Mouse (Mus musculus) left cerebral cortex, postnatal 14 days (tissue): ENCODE measurements around the gene Prr11. TPM values are rescaled to one million over a fixed set of nuclear protein-coding genes. Genes with fewer than 3 reads are reported as not detected.

ENCODE experiments used
- DNase-seq, 2 experiments: peaks; one replicate each; pipeline ENCODE4 v3.0.0; 2021 to 2022; ENCODE audit warnings: low spot score in 2 of 2, mixed read lengths in 1 of 2
- intact Hi-C: fragments of 180-260 bp; cut with DNase I; formaldehyde crosslinking; loops from one replicate; pipeline ENCODE4 v1.15.1; 2025
- long read RNA-seq, 2 experiments: library from polyadenylated mRNA; stranded (forward); transcript quantifications; one replicate each; pipeline ENCODE4 v2.0.0; 2021
- total RNA-seq, 2 experiments: library from RNA; stranded (reverse); gene quantifications; 2 replicates each; pipeline ENCODE4 v1.2.3; 2021

Gene Prr11
- under 1 TPM; 0.53 to 0.75 TPM for total RNA-seq
- long read RNA-seq, experiment 1, result 0 reads
- long read RNA-seq, experiment 2, partial matches to known transcripts, result 0 of 1 reads
- long read RNA-seq, experiment 2, other reads (novel, unspliced or antisense), result 1 of 1 reads

DNA sequence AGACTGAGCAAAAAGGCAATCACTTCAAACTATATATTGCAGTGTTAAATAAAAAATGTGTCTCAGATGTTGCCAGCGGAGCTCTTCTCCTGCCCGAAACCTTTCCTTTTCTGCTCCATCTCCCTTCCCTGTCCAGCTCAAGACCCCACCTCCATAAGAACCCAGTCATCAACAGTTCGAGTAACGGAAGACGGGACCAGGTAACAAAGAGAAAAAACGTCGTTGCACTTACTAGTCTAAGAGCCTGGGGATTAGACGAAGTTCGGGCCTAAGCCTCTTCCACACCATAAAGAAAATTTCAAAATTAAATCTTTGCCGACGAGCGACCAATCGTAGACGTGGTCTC is at the start of gene Prr11:
TSS of gene Prr11 (minus strand) at position 300 of the 346 bp plus-strand sequence.
- intact Hi-C loops, result no loop called here
- DNase-seq, result no peak

GRCm38 (mm10) chr11:87158012-87158411 is 49.5 kb upstream of the Prr11 start:
- intact Hi-C loops, result no loop called here
- no peak for DNase-seq

GRCm38 (mm10) chr11:87136233-87136632 is 27.7 kb upstream of the Prr11 start:
- intact Hi-C loops, result no loop called here
- DNase-seq, result peak; percentile 4 to 18

GRCm38 (mm10) chr11:87126824-87127816 is 18.6 kb upstream of the Prr11 start, which contains the start of gene Trim37:
TSS of gene Trim37 (plus strand) at chr11:87127077.
- peak; percentile 91 to 92 for DNase-seq
- intact Hi-C loops, result no loop called here

DNA sequence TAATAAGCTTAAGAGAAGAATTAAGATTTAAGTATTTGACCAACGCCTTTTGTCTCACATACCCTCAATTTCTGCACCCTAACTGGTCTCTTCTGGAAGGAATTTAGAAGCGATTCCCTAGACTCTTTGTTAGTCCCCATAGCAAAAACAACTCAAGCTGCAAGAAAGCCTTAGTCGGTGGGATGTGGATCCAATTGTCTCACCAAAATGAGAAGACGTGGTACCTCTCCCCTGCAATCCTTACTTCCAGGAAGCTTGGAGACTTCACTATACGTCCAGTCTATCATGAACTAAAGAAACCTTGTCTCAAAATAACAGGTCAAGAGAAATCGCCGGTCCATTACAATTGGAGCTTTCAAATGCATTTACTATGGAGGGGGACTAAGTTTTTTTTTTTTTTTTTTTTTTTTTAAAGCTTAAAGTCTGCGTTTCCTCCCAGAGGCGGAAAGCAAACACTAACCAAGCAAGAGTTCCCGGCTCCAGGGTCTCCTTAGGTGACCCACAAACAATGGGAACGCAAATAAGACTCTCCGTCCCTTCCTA is 17.8 kb upstream of the Prr11 start:
- DNase-seq, result no peak
- intact Hi-C loops, result no loop called here

GRCm38 (mm10) chr11:87125562-87125961 is 17.1 kb upstream of the Prr11 start:
- DNase-seq, result no peak
- intact Hi-C loops, result no loop called here

DNA sequence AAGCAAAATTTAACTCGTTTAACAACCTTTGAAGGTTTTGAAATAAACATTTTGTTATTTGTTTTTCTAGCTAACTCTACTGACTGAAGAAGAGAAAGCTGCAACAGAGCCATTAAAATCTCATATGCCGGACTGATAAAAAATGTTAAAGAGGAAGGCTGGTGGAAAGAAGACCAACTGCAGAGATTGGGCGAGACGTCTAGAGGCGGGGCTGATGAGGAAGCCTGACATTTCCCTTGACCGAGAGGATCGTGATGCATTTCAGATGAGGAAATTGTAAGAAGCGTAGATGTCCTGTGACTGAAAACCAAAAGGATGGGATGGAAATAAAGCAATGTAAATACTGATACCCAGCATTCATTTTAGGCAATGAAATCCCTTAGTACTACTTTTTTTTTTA is 13.4 kb upstream of the Prr11 start:
- no peak for DNase-seq
- intact Hi-C loops, result no loop called here

- no peak for DNase-seq
- intact Hi-C loops, result no loop called here
These were observed 1.8 kb upstream of the Prr11 start for GRCm38 (mm10) chr11:87110172-87110909.

DNA sequence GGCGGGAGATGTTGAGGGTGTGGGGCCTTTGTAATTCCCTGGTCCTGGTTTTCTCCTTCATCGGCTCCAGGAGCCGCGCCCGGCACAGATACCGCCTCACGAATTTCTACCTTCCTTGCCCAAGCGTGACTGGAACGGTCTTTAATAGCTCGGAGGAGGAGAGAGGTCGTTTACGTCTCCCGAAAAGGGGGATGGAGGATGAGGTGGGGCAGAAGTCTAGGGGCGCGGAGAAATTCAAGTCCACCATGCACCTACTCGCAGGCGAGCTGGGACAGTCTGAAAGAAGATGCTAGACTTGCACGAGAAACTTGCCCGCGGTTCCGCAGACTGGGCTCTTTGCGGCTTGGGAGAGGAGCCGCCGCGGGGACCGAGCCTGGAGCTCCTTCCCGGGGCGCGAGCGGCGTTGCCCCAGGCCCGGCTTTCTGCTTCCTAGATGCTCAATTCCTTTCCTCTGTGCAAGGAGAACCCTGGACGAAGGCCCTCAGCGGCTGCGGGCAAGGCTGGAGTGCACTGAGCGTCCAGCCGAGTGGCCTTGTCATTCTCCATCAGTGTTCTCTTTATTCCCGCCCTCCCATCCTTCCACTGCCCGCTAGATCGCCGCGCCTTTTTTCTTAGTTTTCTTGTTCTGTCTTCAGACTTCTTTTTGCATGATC is 1.1 kb upstream of the Prr11 start:
- intact Hi-C loops, result no loop called here
- peak in 1 of 2 experiments; percentile 19 for DNase-seq

DNA sequence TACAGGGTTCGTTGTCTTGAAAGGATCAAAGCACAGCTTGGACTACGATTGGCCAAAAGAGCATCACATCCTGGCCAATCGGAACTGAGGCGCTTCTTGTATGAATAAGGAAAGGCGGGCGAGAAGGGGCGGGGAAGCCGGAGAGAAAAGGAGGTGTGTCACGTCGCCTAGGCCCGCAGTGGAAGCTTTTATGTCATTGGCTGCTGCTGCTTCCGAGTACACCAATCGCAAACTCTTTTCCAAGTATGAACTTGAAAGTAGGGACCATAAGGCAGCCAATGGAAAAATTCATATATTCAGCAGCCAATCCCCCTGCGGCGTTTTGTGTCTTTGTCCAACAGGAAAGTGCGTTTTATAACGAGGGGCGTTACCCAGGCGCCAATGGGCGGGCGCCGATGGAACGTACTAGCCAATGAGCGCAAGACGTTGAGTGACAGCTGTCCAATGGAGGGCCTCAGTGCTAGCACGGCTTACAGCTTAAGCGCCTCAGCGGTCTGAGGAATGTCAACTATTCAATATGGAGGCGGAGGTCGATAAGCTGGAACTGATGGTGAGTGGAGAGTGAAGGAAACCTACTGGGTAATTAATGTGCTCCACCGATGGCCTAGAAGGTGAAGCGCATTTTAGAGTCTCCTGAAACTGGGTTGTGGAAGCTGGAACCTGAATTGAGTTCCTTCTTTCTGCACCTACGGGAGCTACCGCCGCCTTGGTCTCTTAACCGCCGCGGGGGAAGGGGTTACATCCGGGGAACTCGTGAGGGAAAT is 429 bp upstream of the Prr11 start, which contains the start of gene Ska2:
TSS of gene Ska2 (plus strand) at position 480 of the 764 bp plus-strand sequence.
- intact Hi-C loops, result no loop called here
- DNase-seq, result peak; percentile 98 to 99

DNA sequence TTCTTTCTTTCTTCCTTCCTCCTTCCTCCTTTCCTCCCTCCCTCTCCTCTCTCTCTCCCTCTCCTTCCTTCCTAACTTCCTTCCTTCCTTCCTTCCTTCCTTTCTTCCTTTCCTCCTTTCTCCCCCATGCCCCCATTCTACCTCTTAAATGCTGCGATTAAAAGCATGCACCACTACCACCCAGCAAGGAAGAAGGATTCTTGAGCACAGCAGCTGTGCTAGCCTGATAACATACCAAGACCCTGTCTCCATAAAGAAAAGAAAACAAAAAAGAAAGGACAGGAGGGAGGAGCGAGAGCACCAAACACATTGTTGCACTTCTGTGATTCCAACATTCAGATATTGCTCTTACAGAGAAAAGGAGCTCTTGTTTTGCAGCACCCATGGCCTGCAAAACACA is 21.4 kb downstream of the Prr11 start:
- intact Hi-C loops, result no loop called here
- no peak for DNase-seq

DNA sequence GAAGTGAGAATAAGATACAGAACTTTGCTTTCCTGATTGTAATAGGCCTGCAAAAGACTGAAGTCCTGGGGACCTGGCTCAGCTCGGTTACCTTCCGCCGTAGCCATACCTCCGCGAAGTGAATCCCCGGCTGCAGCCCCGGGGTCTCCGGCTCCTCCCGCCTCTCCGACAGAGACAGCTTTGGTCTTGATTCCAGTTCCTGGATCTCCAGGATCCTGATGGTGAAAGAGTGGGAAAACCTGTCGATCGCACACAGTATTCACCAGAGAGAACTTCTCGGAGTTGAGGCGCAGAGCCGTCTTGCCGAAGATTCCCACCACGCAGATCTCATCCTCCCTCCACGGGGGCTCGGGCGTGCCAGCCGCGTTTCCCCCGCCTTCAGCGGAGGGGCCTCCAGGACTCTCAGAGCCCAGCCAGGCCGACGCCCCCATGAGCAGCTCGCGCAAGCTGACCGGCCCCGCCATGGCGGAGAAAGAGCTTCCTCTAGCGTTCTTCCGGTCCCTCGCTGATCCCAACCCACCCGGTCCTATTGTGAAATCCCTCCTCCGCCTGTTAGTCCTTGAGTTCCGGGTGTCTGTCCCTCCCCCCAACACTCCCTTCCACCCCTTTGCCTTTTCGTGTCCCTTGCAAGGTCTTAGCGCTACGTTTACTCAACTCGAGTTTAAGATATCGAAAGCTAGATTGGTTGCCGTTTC is 22.1 kb downstream of the Prr11 start, which contains the start of gene Smg8:
TSS of gene Smg8 (minus strand) at position 485 of the 695 bp plus-strand sequence.
- intact Hi-C loops, result no loop called here
- DNase-seq, result peak; percentile 77 to 82

DNA sequence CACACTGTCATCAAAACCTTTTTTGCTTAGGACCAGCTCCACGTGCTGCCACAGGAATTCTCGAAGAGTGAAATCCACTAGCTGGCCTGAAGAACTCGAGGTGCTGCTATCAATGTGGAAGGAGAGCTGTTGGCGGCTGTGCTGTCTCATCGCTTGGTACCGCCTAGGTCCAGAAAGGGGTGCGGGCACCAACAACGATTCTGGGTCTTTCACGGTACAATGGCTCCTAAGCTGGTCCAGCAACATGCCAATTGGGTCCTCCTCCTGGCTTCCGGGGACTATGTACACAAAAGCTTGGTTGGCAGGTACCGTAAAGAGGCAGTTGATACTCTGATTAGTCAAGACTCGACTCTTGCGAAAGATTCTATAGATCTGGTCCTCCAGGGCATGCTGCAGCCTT is 23.0 kb downstream of the Prr11 start:
- intact Hi-C loops, result no loop called here
- DNase-seq, result no peak

GRCm38 (mm10) chr11:87083712-87084111 is 24.8 kb downstream of the Prr11 start:
- no peak for DNase-seq
- intact Hi-C loops, result no loop called here

DNA sequence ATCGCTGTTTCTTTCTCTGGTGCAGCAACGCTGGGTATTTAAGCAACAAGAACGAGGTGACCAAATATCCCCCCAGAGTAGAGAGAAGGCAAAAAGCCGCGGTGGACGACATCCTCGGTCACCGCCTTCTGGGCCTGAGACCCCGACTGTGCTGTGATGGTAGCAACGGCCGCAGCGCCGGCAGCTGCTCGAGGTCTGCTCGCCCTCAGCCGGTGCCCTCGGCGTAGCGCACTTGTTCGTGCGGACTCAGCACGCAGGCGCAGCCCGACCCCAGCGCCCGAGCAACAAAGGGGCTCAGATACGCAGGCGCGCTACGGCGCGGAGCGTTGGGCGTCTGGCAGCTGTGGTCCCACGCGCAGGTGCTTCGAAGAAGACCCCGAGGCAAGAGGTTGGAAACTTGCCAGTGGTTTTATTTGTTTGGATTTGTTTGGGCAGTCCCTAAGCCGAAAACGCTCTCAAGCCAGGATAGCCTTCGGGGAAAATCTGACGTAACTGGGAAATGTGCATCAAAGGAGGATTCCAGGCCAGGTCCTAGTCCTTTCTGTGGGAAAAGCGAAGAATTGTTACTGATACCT is 34.6 kb downstream of the Prr11 start, which contains the start of gene Gdpd1:
TSS of gene Gdpd1 (minus strand) at position 197 of the 575 bp plus-strand sequence.
- DNase-seq, result peak; percentile 87 to 90
- intact Hi-C loops, result no loop called here

- intact Hi-C loops, result no loop called here
- DNase-seq, result peak; percentile 75 to 86
These were observed 35.1 kb downstream of the Prr11 start for GRCm38 (mm10) chr11:87073343-87073865.

- intact Hi-C loops, result no loop called here
- DNase-seq, result no peak
These were observed 46.4 kb downstream of the Prr11 start for GRCm38 (mm10) chr11:87062087-87062486.
